Mouse (Mus musculus) erythroid progenitor cell, adult 5-6 weeks (primary cell): ENCODE measurements around the gene Phtf1. TPM values are rescaled to one million over a fixed set of nuclear protein-coding genes. Genes with fewer than 3 reads are reported as not detected.

Experiments used
- ATAC-seq: replicated peaks from 2 replicates; pipeline ENCODE4 v1.8.0; 2016; ENCODE audit warnings: moderate number of reproducible peaks, mild to moderate bottlenecking, moderate TSS enrichment, inconsistent platforms; ENCODE audit not compliant: poor library complexity, low FRiP score, severe bottlenecking
- total RNA-seq, 2 experiments: library from RNA; stranded (forward) in 1 of 2; stranded (reverse) in 1 of 2; fragments of 150-400 nt in 1 of 2; fragments of 186-747, 209-891 nt in 1 of 2; gene quantifications; 2 replicates each; pipeline versions ENCODE4 v1.2.3 to v1.2.4; 2015 to 2017; ENCODE audit warnings: low replicate concordance in 2 of 2

Gene Phtf1
- total RNA-seq, 2 experiments from 2014 or later = 3.4 to 5.6 TPM

- ATAC-seq = no peak
Measured at GRCm38 (mm10) chr3:104011972-104012371, 44.1 kb downstream of the Phtf1 start.

GRCm38 (mm10) chr3:104017931-104018330 lies 50.0 kb downstream of the Phtf1 start:
- no peak for ATAC-seq

GRCm38 (mm10) chr3:104019453-104019852 lies 51.5 kb downstream of the Phtf1 start:
- no peak for ATAC-seq

GRCm38 (mm10) chr3:104020101-104020500 lies 52.2 kb downstream of the Phtf1 start:
- ATAC-seq = no peak

- no peak for ATAC-seq
Measured at GRCm38 (mm10) chr3:104026938-104027337, 59.0 kb downstream of the Phtf1 start.

- no peak for ATAC-seq
Measured at GRCm38 (mm10) chr3:104032086-104032485, 64.2 kb downstream of the Phtf1 start.

- no peak for ATAC-seq
Measured at GRCm38 (mm10) chr3:104032747-104033146, 64.8 kb downstream of the Phtf1 start.

- ATAC-seq = no peak
Measured at GRCm38 (mm10) chr3:104059001-104059622, 91.2 kb downstream of the Phtf1 start.

- no peak for ATAC-seq
Measured at GRCm38 (mm10) chr3:104069395-104069794, 101.5 kb downstream of the Phtf1 start.

Other genes with a start within 250 kb of the Phtf1 start
- 1.4 and 1.7 TPM in 2 replicates for gene Olfml3, start 230.1 kb upstream of the Phtf1 start, total RNA-seq (2015; ENCODE audit: low replicate concordance)
- 0.64 and 0.91 TPM in 2 replicates for gene Olfml3, start 230.1 kb upstream of the Phtf1 start, total RNA-seq (2017; ENCODE audit: low replicate concordance)
- gene Gm10964, start 228.7 kb upstream of the Phtf1 start, total RNA-seq (2015; ENCODE audit: low replicate concordance) = not detected in 2 replicates
- gene Gm10964, start 228.7 kb upstream of the Phtf1 start, total RNA-seq (2017; ENCODE audit: low replicate concordance) = not detected in 2 replicates
- 303 and 379 TPM in 2 replicates for gene Hipk1, start 176.5 kb upstream of the Phtf1 start, total RNA-seq (2015; ENCODE audit: low replicate concordance)
- gene Hipk1, start 176.5 kb upstream of the Phtf1 start, total RNA-seq (2017; ENCODE audit: low replicate concordance) = 286 and 299 TPM in 2 replicates
- 14.3 and 22.0 TPM in 2 replicates for gene Dclre1b, start 158.7 kb upstream of the Phtf1 start, total RNA-seq (2015; ENCODE audit: low replicate concordance)
- 13.4 and 23.0 TPM in 2 replicates for gene Dclre1b, start 158.7 kb upstream of the Phtf1 start, total RNA-seq (2017; ENCODE audit: low replicate concordance)
- gene Ap4b1, start 158.6 kb upstream of the Phtf1 start, total RNA-seq (2015; ENCODE audit: low replicate concordance) = 31.4 and 43.6 TPM in 2 replicates
- gene Ap4b1, start 158.6 kb upstream of the Phtf1 start, total RNA-seq (2017; ENCODE audit: low replicate concordance) = 36.1 and 43.8 TPM in 2 replicates
- 3.2 and 21.4 TPM in 2 replicates for gene Gm43064, start 158.5 kb upstream of the Phtf1 start, total RNA-seq (2015; ENCODE audit: low replicate concordance)
- 7.6 TPM in 1 of 2 replicates, not detected in the other for gene Gm43064, start 158.5 kb upstream of the Phtf1 start, total RNA-seq (2017; ENCODE audit: low replicate concordance)
- 5.4 and 12.3 TPM in 2 replicates for gene Bcl2l15, start 135.5 kb upstream of the Phtf1 start, total RNA-seq (2015; ENCODE audit: low replicate concordance)
- gene Bcl2l15, start 135.5 kb upstream of the Phtf1 start, total RNA-seq (2017; ENCODE audit: low replicate concordance) = 1.7 and 5.3 TPM in 2 replicates
- 19.7 and 32.1 TPM in 2 replicates for gene Ptpn22, start 108.3 kb upstream of the Phtf1 start, total RNA-seq (2015; ENCODE audit: low replicate concordance)
- gene Ptpn22, start 108.3 kb upstream of the Phtf1 start, total RNA-seq (2017; ENCODE audit: low replicate concordance) = 10.3 and 10.7 TPM in 2 replicates
- 27.4 and 38.6 TPM in 2 replicates for gene Rsbn1, start 54.0 kb upstream of the Phtf1 start, total RNA-seq (2015; ENCODE audit: low replicate concordance)
- 35.8 and 36.2 TPM in 2 replicates for gene Rsbn1, start 54.0 kb upstream of the Phtf1 start, total RNA-seq (2017; ENCODE audit: low replicate concordance)